Mouse (Mus musculus) E14TG2a.4 (cell line): Measurements from ENCODE around the gene Rps8.

Source experiments
- CTCF ChIP-seq: conservative IDR thresholded peaks from 2 replicates; pipeline ENCODE4 v1.5.1; 2014; ENCODE audit warnings: low read length
- NANOG ChIP-seq: IDR thresholded peaks from 2 replicates; pipeline ENCODE4 v1.6.1; 2014; ENCODE audit warnings: borderline replicate concordance, low read length, mixed read lengths

DNA sequence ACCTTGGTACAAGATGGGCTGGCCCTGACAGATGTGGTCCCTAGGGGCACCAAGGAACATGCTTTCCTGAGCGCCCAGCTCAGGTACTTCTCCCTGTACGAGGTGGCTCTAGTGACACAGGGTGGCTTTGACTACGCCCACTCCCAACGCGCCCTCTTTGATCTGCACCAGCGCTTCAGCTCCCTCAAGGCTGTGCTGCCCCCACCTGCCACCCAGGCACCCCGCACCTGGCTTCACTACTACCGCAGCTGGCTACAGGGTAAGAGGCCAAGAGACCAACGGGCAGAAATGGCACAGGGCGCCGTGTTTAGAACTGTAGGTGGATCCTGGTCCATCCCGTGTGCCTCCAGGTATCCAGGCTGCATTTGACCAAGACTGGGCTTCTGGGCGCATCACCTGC lies 45.8 kb downstream of the Rps8 start:
- TF ChIP-seq CTCF (no peak), NANOG (no peak)
